Mouse (Mus musculus): ENCODE results near the gene Smpx. TPM values are rescaled to one million over a fixed set of nuclear protein-coding genes. Genes with fewer than 3 reads are reported as not detected.

Gene Smpx
- total RNA-seq, 1 experiment from 2014 or later = not detected

Other genes with a start within 250 kb of the Smpx start
- 54.5 to 62.7 TPM (median 58.7 TPM) in 3 replicates for gene Sms, start 206.6 kb upstream of the Smpx start, total RNA-seq (2017)
- 0.86 to 7.4 TPM (median 4.1 TPM) in 3 replicates for gene Yy2, start 129.9 kb upstream of the Smpx start, total RNA-seq (2017)
- 11.7 to 15.9 TPM (median 11.7 TPM) in 3 replicates for gene Mbtps2, start 100.2 kb upstream of the Smpx start, total RNA-seq (2017)
- gene Klhl34, start 119.5 kb downstream of the Smpx start, total RNA-seq (2017) = not detected in 3 replicates

Measured in monocyte, adult 5-6 weeks (primary cell).